Mouse (Mus musculus) heart, embryonic 10.5 days (tissue): Measurements from ENCODE around the gene Asb8. TPM values are rescaled to one million over a fixed set of nuclear protein-coding genes. Genes with fewer than 3 reads are reported as not detected.
A peak's percentile ranks its signal among the peaks of the same experiment; 100 is the strongest.

Experiments used
- DNase-seq: peaks from one replicate; pipeline ENCODE4 v3.0.0-alpha.2; 2017; ENCODE audit warnings: low spot score
- H3K27ac ChIP-seq: fragments of 300-500 bp; sonication (generic); 2 replicates; pipeline ENCODE4 v1.5.1; 2016; ENCODE audit warnings: mild to moderate bottlenecking
- H3K27me3 ChIP-seq: fragments of 300-500 bp; sonication (generic); 2 replicates; pipeline ENCODE4 v1.6.1; 2016; ENCODE audit warnings: mild to moderate bottlenecking; ENCODE audit not compliant: poor library complexity, insufficient read depth, severe bottlenecking
- H3K36me3 ChIP-seq: fragments of 300-500 bp; sonication (generic); 2 replicates; pipeline ENCODE4 v1.6.1; 2016; ENCODE audit warnings: mild to moderate bottlenecking, moderate library complexity
- H3K4me1 ChIP-seq: fragments of 300-500 bp; sonication (generic); 2 replicates; pipeline ENCODE4 v1.6.1; 2016; ENCODE audit warnings: mild to moderate bottlenecking
- H3K4me3 ChIP-seq: fragments of 300-500 bp; sonication (generic); 2 replicates; pipeline ENCODE4 v1.5.1; 2016; ENCODE audit warnings: mild to moderate bottlenecking, moderate library complexity
- H3K9me3 ChIP-seq: fragments of 300-500 bp; sonication (generic); 2 replicates; pipeline ENCODE4 v1.6.1; 2016; ENCODE audit warnings: mild to moderate bottlenecking, moderate library complexity
- WGBS: fragments of 180-500 bp; shearing (Covaris S2); methylation state at CpG from one replicate; pipeline ENCODE4 v1.1.7; 2016; 5-methylcytosine and 5-hydroxymethylcytosine counted together
- polyA plus RNA-seq: library from polyadenylated mRNA; unstranded; fragments of >200 nt; fragmentation: Nextera tagmentation; extraction: Ambion mirVana; gene quantifications from 2 replicates; pipeline ENCODE4 v1.2.1, GENCODE M21; 2016

The Asb8 gene
- polyA plus RNA-seq, 1 experiment from 2014 or later: 54.9 TPM

DNA sequence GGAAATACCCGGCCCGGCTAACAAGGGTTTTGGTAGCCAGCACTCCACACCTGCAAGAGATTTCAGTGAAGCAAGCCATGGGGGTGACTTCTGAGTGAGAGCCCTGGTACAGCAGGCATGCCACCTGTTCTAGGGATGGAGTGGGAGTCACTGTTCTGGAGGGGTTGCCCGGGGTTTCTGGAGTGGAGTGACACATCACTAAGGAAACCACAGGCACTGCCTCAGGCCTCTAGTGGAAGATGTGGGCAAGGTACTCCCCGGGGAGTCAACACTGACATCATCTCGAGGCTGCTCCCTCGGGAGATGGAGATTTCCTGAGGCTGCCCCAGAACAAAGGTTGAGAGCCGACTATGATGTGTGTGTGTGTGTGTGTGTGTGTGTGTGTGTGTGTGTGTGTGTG is 4.9 kb upstream of the Asb8 start:
- H3K4me3 ChIP-seq: no peak overlapping the region
- no peak overlapping the region for H3K27ac ChIP-seq
- no peak for DNase-seq
- peaks cover 21% of the 10 kb centered on the region for H3K4me1 ChIP-seq
- no peaks in the 10 kb centered on the region for H3K9me3 ChIP-seq
- no peaks in the 10 kb centered on the region for H3K36me3 ChIP-seq
- WGBS: 38% methylated on average over 7 of the region's 7 CpGs
- peaks cover 83% of the 10 kb centered on the region for H3K27me3 ChIP-seq

DNA sequence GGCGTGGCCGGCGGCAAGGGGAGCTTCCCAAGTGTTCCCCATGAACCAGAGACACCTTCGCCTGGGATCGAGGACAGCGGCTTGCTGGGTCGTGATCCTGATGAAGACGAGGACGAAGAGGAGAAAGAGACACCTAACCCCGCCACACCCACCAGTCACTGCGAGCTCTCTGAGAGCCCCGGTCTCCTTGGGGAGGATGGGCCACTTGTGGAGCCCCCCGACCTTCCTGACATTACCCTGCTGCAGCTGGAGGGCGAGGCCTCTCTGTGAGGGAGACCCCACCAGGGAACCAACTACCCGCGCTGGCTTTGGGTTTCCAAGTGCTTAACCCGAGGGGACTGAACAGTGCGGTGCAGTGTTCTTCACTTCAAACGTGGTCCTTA is 3.2 kb upstream of the Asb8 start:
- Histone ChIP-seq H3K9me3 (no peaks in the 10 kb centered on the region), H3K4me3 (peak overlapping the region; percentile 68), H3K4me1 (peaks cover 21% of the 10 kb centered on the region), H3K27ac (0 out of 2 replicates have a peak overlapping the region, but pooled peaks have one; percentile 59), H3K36me3 (no peaks in the 10 kb centered on the region), H3K27me3 (peaks cover 85% of the 10 kb centered on the region)
- no peak for DNase-seq
- WGBS: 6% methylated on average over 19 of the region's 19 CpGs

DNA sequence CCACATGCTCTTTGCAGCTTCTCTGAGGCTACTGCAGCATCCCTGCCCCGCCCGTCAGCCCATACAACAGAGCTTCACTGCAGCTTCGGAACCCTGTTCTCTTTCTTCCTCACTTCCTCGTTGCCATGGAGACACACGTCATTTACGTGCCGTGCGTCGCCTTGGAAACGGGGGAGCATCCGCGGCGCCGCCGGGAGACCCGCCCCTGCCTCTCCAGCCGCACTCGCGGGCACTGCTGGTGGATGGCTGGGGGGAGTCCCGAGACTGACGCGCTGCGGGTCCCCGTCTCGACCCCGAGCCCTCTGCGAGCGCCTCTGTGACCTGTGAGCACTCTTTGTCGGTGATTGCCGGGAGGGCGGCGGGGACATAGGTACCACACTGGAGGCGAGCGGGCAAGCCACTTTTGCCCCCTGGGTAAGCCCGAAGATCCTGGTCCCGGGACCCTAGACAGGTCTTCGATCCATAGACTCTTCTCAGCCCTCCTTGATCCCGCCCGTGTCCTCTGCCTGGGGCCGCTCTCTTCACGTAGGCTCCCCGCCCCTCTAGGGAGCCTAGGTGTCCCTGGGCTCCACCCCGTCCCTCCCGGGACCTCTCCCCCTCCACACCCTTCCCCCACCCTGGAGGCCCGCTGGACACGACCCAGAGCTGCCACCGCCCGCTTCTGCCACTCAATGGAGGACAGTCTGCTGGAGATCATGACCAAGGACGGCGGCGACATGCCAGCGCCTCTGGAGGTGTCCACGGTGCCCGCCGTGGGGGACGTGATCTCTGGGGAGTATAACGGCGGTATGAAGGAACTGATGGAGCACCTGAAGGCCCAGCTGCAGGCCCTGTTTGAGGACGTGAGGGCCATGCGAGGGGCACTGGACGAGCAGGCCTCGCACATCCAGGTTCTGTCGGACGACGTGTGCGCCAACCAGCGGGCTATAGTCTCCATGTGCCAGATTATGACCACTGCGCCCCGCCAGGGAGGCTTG is 2.5 kb upstream of the Asb8 start:
- no peaks in the 10 kb centered on the region for H3K9me3 ChIP-seq
- peaks cover 21% of the 10 kb centered on the region for H3K4me1 ChIP-seq
- peak overlapping the region; percentile 59 for H3K27ac ChIP-seq
- H3K27me3 ChIP-seq: peaks cover 80% of the 10 kb centered on the region
- H3K4me3 ChIP-seq: peak overlapping the region; percentile 68
- H3K36me3 ChIP-seq: no peaks in the 10 kb centered on the region
- DNase-seq: peak; percentile 87
- WGBS: 1% methylated on average over 68 of the region's 69 CpGs

- peak within 1 kb of the TSS; percentile 59 for H3K27ac ChIP-seq
- peaks cover 27% of the 10 kb centered on the region for H3K4me1 ChIP-seq
- H3K9me3 ChIP-seq: no peaks in the 10 kb centered on the region
- 4% methylated on average over 18 of the region's 18 CpGs for WGBS
- H3K4me3 ChIP-seq: peak within 1 kb of the TSS; percentile 68
- no peak for DNase-seq
- peaks cover 71% of the 10 kb centered on the region for H3K27me3 ChIP-seq
- no peaks in the 10 kb centered on the region for H3K36me3 ChIP-seq
These were observed 1.7 kb upstream of the Asb8 start, which contains the start of gene Ccdc184 for GRCm38 (mm10) chr15:98166963-98167644. TSS of gene Ccdc184 (plus strand) at chr15:98167158.

GRCm38 (mm10) chr15:98162561-98162960 is 2.9 kb downstream of the Asb8 start:
- Histone ChIP-seq H3K27ac (peak overlapping the region; percentile 49; the same call in 1 of the 2 replicates), H3K27me3 (peaks cover 26% of the 10 kb centered on the region), H3K36me3 (no peaks in the 10 kb centered on the region), H3K4me3 (no peak overlapping the region), H3K4me1 (peaks cover 20% of the 10 kb centered on the region), H3K9me3 (no peaks in the 10 kb centered on the region)
- no peak for DNase-seq
- WGBS: 34% methylated on average over 4 of the region's 4 CpGs

- no peaks in the 10 kb centered on the region for H3K36me3 ChIP-seq
These were observed 4.2 kb downstream of the Asb8 start for GRCm38 (mm10) chr15:98161026-98161805.

GRCm38 (mm10) chr15:98157253-98157652 is 8.2 kb downstream of the Asb8 start:
- 61% methylated on average over 1 of the region's 1 CpGs for WGBS
- Histone ChIP-seq H3K27me3 (no peaks in the 10 kb centered on the region), H3K4me1 (peaks cover 7% of the 10 kb centered on the region), H3K36me3 (no peaks in the 10 kb centered on the region), H3K27ac (no peak overlapping the region), H3K9me3 (no peaks in the 10 kb centered on the region), H3K4me3 (no peak overlapping the region)
- DNase-seq: no peak

More at GRCm38 (mm10) chr15:98161026-98161805, 4.2 kb downstream of the Asb8 start:
- Histone ChIP-seq H3K27me3 (peaks cover 12% of the 10 kb centered on the region), H3K4me1 (peaks cover 11% of the 10 kb centered on the region; the same call in 1 of the 2 replicates), H3K4me3 (no peak overlapping the region), H3K27ac (no peak overlapping the region), H3K9me3 (no peaks in the 10 kb centered on the region)
- WGBS: 67% methylated on average over 19 of the region's 19 CpGs
- DNase-seq: no peak

DNA sequence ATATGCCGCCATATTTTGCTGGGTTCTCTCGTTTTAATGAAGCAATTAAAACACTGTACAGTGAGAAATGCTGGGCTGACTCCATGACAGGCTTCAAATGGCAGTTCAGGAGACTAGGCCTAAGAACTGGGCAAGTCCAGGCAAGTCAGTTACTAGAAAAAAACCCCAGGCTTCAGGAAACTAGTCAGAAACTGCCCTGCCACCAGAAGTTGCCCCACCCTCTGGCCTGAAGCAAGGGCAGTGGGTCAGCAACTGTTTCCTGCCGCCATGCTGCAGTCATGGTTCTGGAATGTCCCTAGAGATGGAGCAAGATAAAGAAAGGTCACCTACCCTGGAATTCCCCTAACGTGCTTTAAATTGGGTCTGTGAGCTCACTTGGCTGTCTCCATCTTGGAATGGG is 9.5 kb downstream of the Asb8 start:
- no peaks in the 10 kb centered on the region for H3K9me3 ChIP-seq
- no peak overlapping the region for H3K4me3 ChIP-seq
- H3K27me3 ChIP-seq: no peaks in the 10 kb centered on the region
- DNase-seq: no peak
- WGBS: 48% methylated on average over 4 of the region's 4 CpGs
- peaks cover 4% of the 10 kb centered on the region for H3K4me1 ChIP-seq
- H3K36me3 ChIP-seq: no peaks in the 10 kb centered on the region
- no peak overlapping the region for H3K27ac ChIP-seq

DNA sequence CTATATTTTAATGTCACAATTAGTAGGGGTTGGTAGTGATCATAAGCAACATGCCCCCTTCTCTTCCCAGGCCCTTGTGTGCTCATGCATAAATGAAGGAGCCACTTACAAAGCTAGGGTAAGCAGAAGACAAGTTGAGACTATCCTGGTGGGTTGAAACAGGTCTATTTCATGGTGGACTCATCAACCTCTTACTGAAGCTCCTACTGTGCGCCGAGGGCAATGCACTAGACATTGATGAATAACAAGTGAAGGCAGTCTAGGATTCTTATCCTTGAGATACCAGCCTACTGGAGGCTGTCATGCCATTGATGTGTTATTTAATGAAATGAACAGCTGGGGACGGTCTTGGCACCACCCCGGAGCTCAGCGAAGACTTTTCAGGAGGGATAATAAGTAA is 10.2 kb downstream of the Asb8 start:
- H3K4me1 ChIP-seq: no peaks in the 10 kb centered on the region; the same call in 1 of the 2 replicates
- 88% methylated on average over 5 of the region's 5 CpGs for WGBS
- H3K27ac ChIP-seq: no peak overlapping the region
- H3K36me3 ChIP-seq: no peaks in the 10 kb centered on the region
- no peak overlapping the region for H3K4me3 ChIP-seq
- no peaks in the 10 kb centered on the region for H3K9me3 ChIP-seq
- H3K27me3 ChIP-seq: no peaks in the 10 kb centered on the region
- no peak for DNase-seq

DNA sequence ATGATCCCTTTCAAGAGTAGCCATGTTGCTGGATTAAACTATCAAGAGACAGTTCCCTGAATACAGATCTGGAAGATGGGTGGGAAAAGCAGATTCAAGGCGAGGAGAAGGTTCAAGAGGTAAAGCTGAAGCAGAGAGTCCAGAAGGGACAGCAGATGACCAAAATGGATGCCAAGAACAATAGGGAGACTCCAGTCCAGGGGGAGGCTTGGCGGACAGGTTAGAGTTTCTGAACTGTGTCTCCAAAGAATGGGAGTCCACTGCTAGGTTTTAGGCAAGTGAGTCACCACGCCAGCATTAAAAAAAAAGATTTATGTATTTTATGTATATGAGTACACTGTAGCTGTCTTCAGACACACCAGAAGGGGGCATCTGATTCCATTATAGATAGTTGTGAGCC is 10.8 kb downstream of the Asb8 start:
- no peaks in the 10 kb centered on the region; the same call in 1 of the 2 replicates for H3K4me1 ChIP-seq
- H3K4me3 ChIP-seq: no peak overlapping the region
- no peaks in the 10 kb centered on the region for H3K9me3 ChIP-seq
- no peak for DNase-seq
- 74% methylated on average over 3 of the region's 3 CpGs for WGBS
- no peak overlapping the region for H3K27ac ChIP-seq
- no peaks in the 10 kb centered on the region for H3K27me3 ChIP-seq
- no peaks in the 10 kb centered on the region for H3K36me3 ChIP-seq

DNA sequence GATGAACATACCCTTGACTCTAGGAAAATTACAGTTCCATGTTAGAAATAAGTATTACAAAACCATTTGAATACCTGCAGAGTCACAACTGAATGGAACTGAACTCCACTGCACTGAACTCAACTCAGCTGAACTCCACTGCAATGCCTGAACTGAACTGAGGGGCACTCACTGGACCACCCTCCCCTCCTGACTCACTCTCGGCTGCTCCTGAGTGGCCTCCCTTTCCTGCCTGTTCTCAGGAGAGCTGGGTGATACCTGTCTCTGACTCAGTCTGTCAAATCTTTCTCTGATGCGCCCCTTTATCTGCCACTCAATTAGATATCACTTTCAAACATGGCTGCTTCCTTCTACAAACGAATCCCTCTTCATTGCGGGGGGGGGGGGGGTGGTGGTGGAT is 11.3 kb downstream of the Asb8 start:
- WGBS: 56% methylated on average over 4 of the region's 4 CpGs
- H3K27ac ChIP-seq: no peak overlapping the region

DNA sequence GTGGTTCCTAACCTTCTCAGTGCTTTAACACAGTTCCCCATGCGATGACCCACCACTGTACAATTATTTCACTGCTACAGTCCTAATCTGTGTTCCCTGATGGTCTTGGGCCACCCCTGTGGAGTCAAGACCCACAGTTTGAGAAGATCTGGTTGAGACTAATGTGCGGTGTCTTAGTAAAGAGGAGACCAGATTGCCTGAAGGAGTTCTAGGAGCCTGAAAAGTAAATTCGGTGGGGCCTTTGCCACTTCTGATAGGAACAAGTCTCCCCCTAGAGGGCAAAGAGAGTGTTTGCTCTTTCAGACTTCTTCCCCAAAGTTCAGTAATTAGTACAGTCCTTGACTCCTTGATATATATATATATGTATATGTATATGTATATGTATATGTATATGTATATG is 11.8 kb downstream of the Asb8 start:
- H3K27ac ChIP-seq: peak overlapping the region; percentile 62
- no peaks in the 10 kb centered on the region for H3K27me3 ChIP-seq
- H3K4me3 ChIP-seq: no peak overlapping the region
- 39% methylated on average over 3 of the region's 3 CpGs for WGBS
- H3K4me1 ChIP-seq: peaks cover 2% of the 10 kb centered on the region; the same call in 1 of the 2 replicates
- no peak for DNase-seq
- H3K36me3 ChIP-seq: no peaks in the 10 kb centered on the region
- H3K9me3 ChIP-seq: no peaks in the 10 kb centered on the region

More for the DNA sequence above, 11.3 kb downstream of the Asb8 start:
- no peaks in the 10 kb centered on the region for H3K27me3 ChIP-seq
- no peaks in the 10 kb centered on the region for H3K36me3 ChIP-seq
- no peak for DNase-seq
- H3K4me3 ChIP-seq: no peak overlapping the region
- no peaks in the 10 kb centered on the region for H3K9me3 ChIP-seq
- no peaks in the 10 kb centered on the region; the same call in 1 of the 2 replicates for H3K4me1 ChIP-seq
